Mouse (Mus musculus): ENCODE data around the gene Ubxn6.

The Ubxn6 gene

GRCm38 (mm10) chr17:56024931-56025330, 49.9 kb downstream of the Ubxn6 start:
- no peak for DNase-seq (ENCODE audit: low read depth, low spot score)

- no peak for DNase-seq (ENCODE audit: low read depth, low spot score)
Observed at GRCm38 (mm10) chr17:56024476-56024875, 50.4 kb downstream of the Ubxn6 start.

DNA sequence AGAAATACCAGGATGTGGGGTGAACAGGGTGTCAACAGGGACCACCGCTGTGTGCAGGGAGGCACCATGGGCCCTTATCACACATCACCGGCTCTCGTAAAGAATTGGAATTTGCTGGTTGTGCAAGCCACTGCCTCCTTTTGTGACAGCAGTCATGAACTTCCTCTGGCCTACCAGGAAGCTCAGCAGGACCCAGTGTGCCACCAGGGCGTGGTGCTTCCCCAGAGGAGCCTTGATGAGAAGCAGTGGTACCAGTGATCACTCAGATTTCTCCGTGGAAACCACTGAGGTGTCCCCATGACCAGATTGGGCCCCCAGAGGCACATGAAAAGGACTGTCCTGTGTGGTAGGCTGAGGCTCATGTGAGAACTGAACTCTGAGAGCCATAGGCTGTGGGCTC, 51.4 kb downstream of the Ubxn6 start:
- DNase-seq (ENCODE audit: low read depth, low spot score) = no peak

DNA sequence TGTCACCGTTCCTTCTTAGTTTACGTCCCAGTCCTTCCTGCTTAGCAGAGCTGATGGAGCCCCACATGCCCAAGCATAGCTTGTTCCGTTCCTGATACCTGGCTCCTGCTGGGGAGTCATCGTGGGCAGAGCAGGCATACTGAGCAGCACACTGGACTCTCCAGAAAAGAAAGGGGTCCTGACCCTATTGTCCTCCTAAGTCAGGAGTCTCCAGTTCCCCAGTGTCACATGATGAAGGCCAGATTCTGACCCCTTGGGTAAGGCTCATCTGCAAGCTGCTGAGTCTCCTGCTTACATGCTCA, 51.9 kb downstream of the Ubxn6 start:
- DNase-seq (ENCODE audit: low read depth, low spot score) = no peak

DNA sequence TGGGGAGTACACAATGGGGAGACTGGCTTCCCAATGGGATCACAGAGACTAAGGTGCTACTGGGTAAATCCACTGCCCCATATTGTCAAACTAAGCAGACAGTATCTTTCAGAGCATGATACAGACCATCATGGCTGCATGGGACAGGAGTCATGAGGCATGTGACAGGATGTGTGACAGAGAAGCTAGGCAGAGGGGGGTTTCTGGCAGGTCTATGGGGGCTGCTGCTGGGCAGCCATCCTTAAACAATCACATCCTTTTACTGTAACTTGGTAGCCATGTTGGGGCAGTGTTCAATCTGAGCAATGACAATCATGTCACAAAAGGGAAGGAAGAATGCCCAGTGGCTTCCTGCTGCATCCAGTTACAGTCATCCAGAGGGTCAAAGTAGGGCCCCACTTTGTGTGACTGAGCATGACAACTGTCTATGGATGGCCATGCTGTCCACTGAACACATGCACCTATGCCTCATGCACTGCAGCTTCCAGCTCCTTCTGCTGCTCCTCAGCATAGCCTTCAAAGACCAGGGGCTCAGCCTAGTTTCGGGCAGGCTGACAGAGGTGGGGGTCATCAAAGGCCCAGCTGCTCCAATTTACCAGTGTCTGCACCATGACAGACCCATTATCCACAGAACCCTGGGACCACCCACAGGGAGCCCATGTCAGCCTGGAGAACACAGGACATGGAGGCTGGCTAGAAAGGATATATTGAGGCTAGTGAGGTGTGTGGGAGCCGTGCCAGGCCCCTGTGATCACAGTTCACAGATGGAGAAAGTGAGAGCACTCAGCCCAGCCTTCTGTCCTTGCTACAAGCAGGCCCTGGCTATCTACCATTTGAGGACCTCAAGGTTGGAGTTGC, 52.5 kb downstream of the Ubxn6 start:
- no peak for DNase-seq (ENCODE audit: low read depth, low spot score)

DNA sequence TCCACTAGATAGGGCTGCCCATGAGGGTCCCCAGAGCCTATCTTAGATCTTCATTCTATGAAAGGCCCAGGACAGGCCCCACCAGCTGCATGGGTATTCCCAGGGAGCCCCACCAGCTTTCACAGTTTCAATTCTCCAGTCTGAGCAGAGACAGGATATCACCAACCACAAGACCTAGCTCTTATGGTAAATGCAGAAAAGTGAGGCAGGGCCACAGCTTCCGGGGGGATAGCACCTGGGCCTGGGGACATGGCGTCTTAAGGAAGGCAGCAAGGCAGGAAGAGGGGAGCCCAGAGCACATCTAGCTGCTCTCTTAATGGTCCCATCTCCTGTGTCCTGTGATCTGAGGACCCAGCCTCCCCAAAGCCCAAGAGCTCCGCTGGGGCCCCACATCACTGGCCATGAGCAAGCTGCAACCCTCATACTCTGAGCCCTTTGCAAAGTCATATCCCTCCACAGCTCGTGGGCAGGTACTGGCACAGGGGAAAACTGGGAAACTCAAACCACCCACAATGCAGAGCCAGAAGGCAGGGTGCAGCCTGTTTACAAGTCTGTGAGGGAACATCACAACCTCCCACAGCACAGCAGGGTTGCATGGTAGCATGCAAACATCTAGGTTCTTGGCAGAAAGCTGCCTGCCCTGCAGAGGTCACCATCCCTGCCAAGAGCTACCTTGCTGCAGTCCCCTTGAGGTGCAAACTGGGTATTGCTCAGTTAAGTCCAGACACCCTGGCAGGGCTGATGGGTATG, 53.5 kb downstream of the Ubxn6 start:
- no peak for DNase-seq (ENCODE audit: low read depth, low spot score)

GRCm38 (mm10) chr17:56020400-56021084, 54.3 kb downstream of the Ubxn6 start:
- no peak for DNase-seq (ENCODE audit: low read depth, low spot score)

DNA sequence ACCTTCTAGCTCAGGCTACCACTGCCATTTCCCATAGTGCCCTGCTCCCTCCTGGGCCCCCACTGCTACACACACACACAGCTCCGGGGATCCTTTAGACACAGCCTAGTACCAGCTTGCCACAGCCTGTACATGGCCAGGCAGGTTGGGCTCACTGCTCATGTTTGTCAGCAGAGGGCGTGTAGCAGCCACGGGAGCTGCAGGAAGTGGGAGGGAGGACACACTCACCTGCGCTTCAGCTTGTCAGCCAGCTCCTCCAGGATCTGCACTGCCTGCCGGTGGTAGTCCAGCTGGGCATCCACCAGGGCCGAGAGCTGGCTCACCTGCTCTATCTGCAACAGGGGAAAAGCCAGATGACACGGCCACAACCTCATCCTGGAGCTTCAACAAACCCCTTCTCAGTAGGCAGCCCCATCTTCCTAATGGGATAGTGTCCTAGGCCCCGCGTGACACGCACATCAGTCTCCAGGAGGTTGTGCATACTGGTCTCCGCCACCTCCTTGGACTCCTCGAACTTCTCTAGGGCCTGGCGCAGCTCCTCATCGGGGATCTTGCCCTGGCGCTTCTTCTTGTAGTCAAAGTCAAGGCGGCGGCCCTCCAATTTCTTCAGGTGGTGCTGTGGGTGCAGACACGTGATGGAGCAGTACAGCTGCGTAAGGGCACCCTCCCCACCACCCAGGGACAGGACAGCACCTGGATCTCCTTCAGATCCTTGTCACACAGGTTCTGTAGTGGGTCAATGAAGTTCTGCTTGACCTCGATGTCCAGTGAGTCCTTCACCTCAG, 56.3 kb downstream of the Ubxn6 start:
- DNase-seq (ENCODE audit: low read depth, low spot score) = no peak

DNA sequence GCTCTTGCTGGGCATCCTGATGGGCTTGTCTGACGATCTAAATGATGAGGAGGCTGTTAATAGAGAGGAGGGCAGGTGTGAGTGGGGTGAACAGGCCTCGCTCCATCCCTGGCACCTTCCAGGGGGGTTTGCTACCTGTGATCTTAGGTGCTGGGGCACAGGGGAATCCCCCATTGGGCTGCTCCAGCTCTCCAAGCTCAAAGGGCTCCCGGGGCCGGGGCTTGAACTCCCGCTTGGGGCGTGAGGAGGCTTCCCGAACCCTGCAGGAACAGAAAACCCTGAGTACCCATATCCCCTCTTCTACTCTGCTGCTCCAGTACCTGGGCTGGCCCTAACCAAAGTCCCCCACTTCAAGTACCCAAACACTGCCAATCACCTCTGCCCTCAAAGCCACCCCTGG, 57.0 kb downstream of the Ubxn6 start:
- no peak for DNase-seq (ENCODE audit: low read depth, low spot score)

All from forelimb bud, embryonic 11.5 days (tissue).